Mouse (Mus musculus): ENCODE measurements at regions not wholly inside any gene's neighbourhood (a gene's known extent, or its start where the extent isn't known, plus 50 kb on each side); places are given as distances from the start of the nearest gene placed in this dataset.

- Histone ChIP-seq H3K9ac (no peak overlapping the region), H3K4me3 (no peak overlapping the region), H3K9me3 (replicated peaks) (no peaks in the 10 kb centered on the region), H3K4me2 (no peak overlapping the region), H3K27me3 (replicated peaks) (no peaks in the 10 kb centered on the region), H3K36me3 (no peaks in the 10 kb centered on the region), H3K4me1 (replicated peaks) (no peaks in the 10 kb centered on the region), H3K27ac (ENCODE audit: poor library complexity, severe bottlenecking) (no peak overlapping the region)
- ATAC-seq (ENCODE audit: insufficient number of reproducible peaks, low FRiP score), result no peak
Measured at GRCm38 (mm10) chr10:97189696-97190095, 289.7 kb upstream of the Dcn start.

- Histone ChIP-seq H3K27me3 (replicated peaks) (no peaks in the 10 kb centered on the region), H3K4me1 (replicated peaks) (no peaks in the 10 kb centered on the region), H3K36me3 (no peaks in the 10 kb centered on the region), H3K9me3 (replicated peaks) (no peaks in the 10 kb centered on the region; the same call in 1 of the 2 replicates), H3K4me3 (no peak overlapping the region), H3K4me2 (no peak overlapping the region), H3K27ac (ENCODE audit: poor library complexity, severe bottlenecking) (no peak overlapping the region), H3K9ac (no peak overlapping the region)
- ATAC-seq (ENCODE audit: insufficient number of reproducible peaks, low FRiP score), result no peak
- WGBS, result 81% methylated on average over 4 of the region's 4 CpGs
Measured at GRCm38 (mm10) chr10:97211238-97211695, 268.1 kb upstream of the Dcn start.

GRCm38 (mm10) chr10:97211785-97212398, 267.5 kb upstream of the Dcn start:
- H3K4me3 ChIP-seq, result no peak overlapping the region
- no peaks in the 10 kb centered on the region for H3K4me1 ChIP-seq (replicated peaks)
- no peaks in the 10 kb centered on the region; the same call in 1 of the 2 replicates for H3K9me3 ChIP-seq (replicated peaks)
- H3K9ac ChIP-seq, result no peak overlapping the region
- no peak overlapping the region for H3K4me2 ChIP-seq
- H3K27me3 ChIP-seq (replicated peaks), result no peaks in the 10 kb centered on the region
- ATAC-seq (ENCODE audit: insufficient number of reproducible peaks, low FRiP score), result no peak
- 82% methylated on average over 7 of the region's 7 CpGs for WGBS
- H3K36me3 ChIP-seq, result no peaks in the 10 kb centered on the region
- no peak overlapping the region for H3K27ac ChIP-seq (ENCODE audit: poor library complexity, severe bottlenecking)

GRCm38 (mm10) chr10:97219474-97219873, 259.9 kb upstream of the Dcn start:
- no peak overlapping the region for H3K27ac ChIP-seq (ENCODE audit: poor library complexity, severe bottlenecking)
- no peak overlapping the region for H3K4me2 ChIP-seq
- no peak for ATAC-seq (ENCODE audit: insufficient number of reproducible peaks, low FRiP score)
- H3K9me3 ChIP-seq (replicated peaks), result no peaks in the 10 kb centered on the region
- H3K4me3 ChIP-seq, result no peak overlapping the region
- 60% methylated on average over 3 of the region's 3 CpGs for WGBS
- no peaks in the 10 kb centered on the region for H3K4me1 ChIP-seq (replicated peaks)
- no peaks in the 10 kb centered on the region for H3K36me3 ChIP-seq
- no peaks in the 10 kb centered on the region for H3K27me3 ChIP-seq (replicated peaks)
- no peak overlapping the region for H3K9ac ChIP-seq

GRCm38 (mm10) chr10:97220431-97220830, 259.0 kb upstream of the Dcn start:
- Histone ChIP-seq H3K9ac (no peak overlapping the region), H3K36me3 (no peaks in the 10 kb centered on the region), H3K4me1 (replicated peaks) (no peaks in the 10 kb centered on the region), H3K27ac (ENCODE audit: poor library complexity, severe bottlenecking) (no peak overlapping the region), H3K4me3 (no peak overlapping the region), H3K27me3 (replicated peaks) (no peaks in the 10 kb centered on the region), H3K4me2 (no peak overlapping the region), H3K9me3 (replicated peaks) (no peaks in the 10 kb centered on the region)
- 79% methylated on average over 3 of the region's 3 CpGs for WGBS
- ATAC-seq (ENCODE audit: insufficient number of reproducible peaks, low FRiP score), result no peak

GRCm38 (mm10) chr10:97235631-97236030, 243.8 kb upstream of the Dcn start:
- H3K9ac ChIP-seq, result no peak overlapping the region
- H3K27me3 ChIP-seq (replicated peaks), result no peaks in the 10 kb centered on the region
- no peak for ATAC-seq (ENCODE audit: insufficient number of reproducible peaks, low FRiP score)
- no peaks in the 10 kb centered on the region for H3K9me3 ChIP-seq (replicated peaks)
- no peak overlapping the region for H3K4me2 ChIP-seq
- no peaks in the 10 kb centered on the region for H3K4me1 ChIP-seq (replicated peaks)
- 78% methylated on average over 4 of the region's 4 CpGs for WGBS
- no peaks in the 10 kb centered on the region for H3K36me3 ChIP-seq
- no peak overlapping the region for H3K27ac ChIP-seq (ENCODE audit: poor library complexity, severe bottlenecking)
- no peak overlapping the region for H3K4me3 ChIP-seq

GRCm38 (mm10) chr10:97241476-97241875, 237.9 kb upstream of the Dcn start:
- H3K27ac ChIP-seq (ENCODE audit: poor library complexity, severe bottlenecking), result no peak overlapping the region
- H3K27me3 ChIP-seq (replicated peaks), result no peaks in the 10 kb centered on the region
- no peaks in the 10 kb centered on the region for H3K4me1 ChIP-seq (replicated peaks)
- no peak for ATAC-seq (ENCODE audit: insufficient number of reproducible peaks, low FRiP score)
- WGBS, result 60% methylated on average over 2 of the region's 2 CpGs
- H3K9ac ChIP-seq, result no peak overlapping the region
- no peaks in the 10 kb centered on the region for H3K36me3 ChIP-seq
- no peak overlapping the region for H3K4me2 ChIP-seq
- H3K9me3 ChIP-seq (replicated peaks), result no peaks in the 10 kb centered on the region
- no peak overlapping the region for H3K4me3 ChIP-seq

- ATAC-seq (ENCODE audit: insufficient number of reproducible peaks, low FRiP score), result no peak
- Histone ChIP-seq H3K36me3 (no peaks in the 10 kb centered on the region), H3K27me3 (replicated peaks) (no peaks in the 10 kb centered on the region), H3K4me2 (no peak overlapping the region), H3K27ac (ENCODE audit: poor library complexity, severe bottlenecking) (no peak overlapping the region), H3K9me3 (replicated peaks) (no peaks in the 10 kb centered on the region), H3K4me1 (replicated peaks) (no peaks in the 10 kb centered on the region), H3K9ac (no peak overlapping the region), H3K4me3 (no peak overlapping the region)
- WGBS, result 80% methylated on average over 3 of the region's 3 CpGs
Measured at GRCm38 (mm10) chr10:97245674-97246073, 233.7 kb upstream of the Dcn start.

GRCm38 (mm10) chr10:97248522-97248921, 230.9 kb upstream of the Dcn start:
- ATAC-seq (ENCODE audit: insufficient number of reproducible peaks, low FRiP score), result no peak
- Histone ChIP-seq H3K4me2 (no peak overlapping the region), H3K4me1 (replicated peaks) (no peaks in the 10 kb centered on the region), H3K27ac (ENCODE audit: poor library complexity, severe bottlenecking) (no peak overlapping the region), H3K36me3 (no peaks in the 10 kb centered on the region), H3K9ac (no peak overlapping the region), H3K4me3 (no peak overlapping the region), H3K9me3 (replicated peaks) (no peaks in the 10 kb centered on the region), H3K27me3 (replicated peaks) (no peaks in the 10 kb centered on the region)
- 76% methylated on average over 4 of the region's 4 CpGs for WGBS

GRCm38 (mm10) chr10:97249760-97250159, 229.6 kb upstream of the Dcn start:
- Histone ChIP-seq H3K4me2 (no peak overlapping the region), H3K4me3 (no peak overlapping the region), H3K4me1 (replicated peaks) (no peaks in the 10 kb centered on the region), H3K27ac (ENCODE audit: poor library complexity, severe bottlenecking) (no peak overlapping the region), H3K36me3 (no peaks in the 10 kb centered on the region), H3K9ac (no peak overlapping the region), H3K9me3 (replicated peaks) (no peaks in the 10 kb centered on the region), H3K27me3 (replicated peaks) (no peaks in the 10 kb centered on the region)
- WGBS, result 79% methylated on average over 1 of the region's 1 CpGs
- ATAC-seq (ENCODE audit: insufficient number of reproducible peaks, low FRiP score), result no peak

- WGBS, result 87% methylated on average over 2 of the region's 2 CpGs
- H3K4me2 ChIP-seq, result no peak overlapping the region
- no peak overlapping the region for H3K9ac ChIP-seq
- no peaks in the 10 kb centered on the region for H3K4me1 ChIP-seq (replicated peaks)
- no peak overlapping the region for H3K27ac ChIP-seq (ENCODE audit: poor library complexity, severe bottlenecking)
- H3K36me3 ChIP-seq, result no peaks in the 10 kb centered on the region
- ATAC-seq (ENCODE audit: insufficient number of reproducible peaks, low FRiP score), result no peak
- H3K27me3 ChIP-seq (replicated peaks), result no peaks in the 10 kb centered on the region
- H3K4me3 ChIP-seq, result no peak overlapping the region
- H3K9me3 ChIP-seq (replicated peaks), result no peaks in the 10 kb centered on the region
Measured at GRCm38 (mm10) chr10:97250167-97250566, 229.2 kb upstream of the Dcn start.

GRCm38 (mm10) chr10:97265959-97266517, 213.4 kb upstream of the Dcn start:
- H3K27me3 ChIP-seq (replicated peaks), result no peaks in the 10 kb centered on the region
- no peak overlapping the region for H3K9ac ChIP-seq
- no peak overlapping the region for H3K4me3 ChIP-seq
- no peaks in the 10 kb centered on the region for H3K4me1 ChIP-seq (replicated peaks)
- H3K9me3 ChIP-seq (replicated peaks), result no peaks in the 10 kb centered on the region
- H3K36me3 ChIP-seq, result no peaks in the 10 kb centered on the region
- no peak overlapping the region for H3K4me2 ChIP-seq
- no peak for ATAC-seq (ENCODE audit: insufficient number of reproducible peaks, low FRiP score)
- no peak overlapping the region for H3K27ac ChIP-seq (ENCODE audit: poor library complexity, severe bottlenecking)
- 75% methylated on average over 6 of the region's 6 CpGs for WGBS

Measured in heart, embryonic 12.5 days (tissue).